Mouse (Mus musculus): ENCODE results near the gene Hoxa13. TPM values are rescaled to one million over a fixed set of nuclear protein-coding genes. Genes with fewer than 3 reads are reported as not detected.

The Hoxa13 gene
- total RNA-seq, 2 experiments from 2014 or later: not detected

GRCm38 (mm10) chr6:52270494-52271480 lies 10.1 kb upstream of the Hoxa13 start:
- DNase-seq (ENCODE audit: extremely low spot score in 1 of 2, low spot score in 1 of 2): peak in 1 of 2 experiments; percentile 77

GRCm38 (mm10) chr6:52268756-52269155 lies 8.1 kb upstream of the Hoxa13 start:
- DNase-seq (ENCODE audit: extremely low spot score in 1 of 2, low spot score in 1 of 2): no peak

- no peak for DNase-seq (ENCODE audit: extremely low spot score in 1 of 2, low spot score in 1 of 2)
Measured at GRCm38 (mm10) chr6:52268341-52268740, 7.7 kb upstream of the Hoxa13 start.

- DNase-seq (ENCODE audit: extremely low spot score in 1 of 2, low spot score in 1 of 2): no peak
Measured at GRCm38 (mm10) chr6:52267691-52268090, 7.0 kb upstream of the Hoxa13 start.

- no peak for DNase-seq (ENCODE audit: extremely low spot score in 1 of 2, low spot score in 1 of 2)
Measured at GRCm38 (mm10) chr6:52267221-52267620, 6.5 kb upstream of the Hoxa13 start.

- no peak for DNase-seq (ENCODE audit: extremely low spot score in 1 of 2, low spot score in 1 of 2)
Measured at GRCm38 (mm10) chr6:52266666-52266985, 5.9 kb upstream of the Hoxa13 start.

- no peak for DNase-seq (ENCODE audit: extremely low spot score in 1 of 2, low spot score in 1 of 2)
Measured at GRCm38 (mm10) chr6:52265913-52266665, 5.4 kb upstream of the Hoxa13 start.

GRCm38 (mm10) chr6:52265306-52265912 lies 4.7 kb upstream of the Hoxa13 start:
- DNase-seq (ENCODE audit: extremely low spot score in 1 of 2, low spot score in 1 of 2): no peak

- no peak for DNase-seq (ENCODE audit: extremely low spot score in 1 of 2, low spot score in 1 of 2)
Measured at GRCm38 (mm10) chr6:52264106-52264790, 3.6 kb upstream of the Hoxa13 start.

GRCm38 (mm10) chr6:52263321-52263585 lies 2.6 kb upstream of the Hoxa13 start:
- DNase-seq (ENCODE audit: extremely low spot score in 1 of 2, low spot score in 1 of 2): no peak

GRCm38 (mm10) chr6:52262463-52263320 lies 2.0 kb upstream of the Hoxa13 start:
- no peak for DNase-seq (ENCODE audit: extremely low spot score in 1 of 2, low spot score in 1 of 2)

GRCm38 (mm10) chr6:52261751-52262462 lies 1.2 kb upstream of the Hoxa13 start:
- DNase-seq (ENCODE audit: extremely low spot score in 1 of 2, low spot score in 1 of 2): no peak

GRCm38 (mm10) chr6:52259811-52260261 lies 844 bp downstream of the Hoxa13 start:
- no peak for DNase-seq (ENCODE audit: extremely low spot score in 1 of 2, low spot score in 1 of 2)

- no peak for DNase-seq (ENCODE audit: extremely low spot score in 1 of 2, low spot score in 1 of 2)
Measured at GRCm38 (mm10) chr6:52259081-52259790, 1.4 kb downstream of the Hoxa13 start.

- peak; percentile 62 to 89 for DNase-seq (ENCODE audit: extremely low spot score in 1 of 2, low spot score in 1 of 2)
Measured at GRCm38 (mm10) chr6:52256956-52257355, 3.7 kb downstream of the Hoxa13 start.

- DNase-seq (ENCODE audit: extremely low spot score in 1 of 2, low spot score in 1 of 2): no peak
Measured at GRCm38 (mm10) chr6:52253511-52254500, 6.9 kb downstream of the Hoxa13 start.

GRCm38 (mm10) chr6:52252775-52253376 lies 7.8 kb downstream of the Hoxa13 start:
- no peak for DNase-seq (ENCODE audit: extremely low spot score in 1 of 2, low spot score in 1 of 2)
